Mouse (Mus musculus): ENCODE data around the gene Rusc2.

Gene Rusc2

DNA sequence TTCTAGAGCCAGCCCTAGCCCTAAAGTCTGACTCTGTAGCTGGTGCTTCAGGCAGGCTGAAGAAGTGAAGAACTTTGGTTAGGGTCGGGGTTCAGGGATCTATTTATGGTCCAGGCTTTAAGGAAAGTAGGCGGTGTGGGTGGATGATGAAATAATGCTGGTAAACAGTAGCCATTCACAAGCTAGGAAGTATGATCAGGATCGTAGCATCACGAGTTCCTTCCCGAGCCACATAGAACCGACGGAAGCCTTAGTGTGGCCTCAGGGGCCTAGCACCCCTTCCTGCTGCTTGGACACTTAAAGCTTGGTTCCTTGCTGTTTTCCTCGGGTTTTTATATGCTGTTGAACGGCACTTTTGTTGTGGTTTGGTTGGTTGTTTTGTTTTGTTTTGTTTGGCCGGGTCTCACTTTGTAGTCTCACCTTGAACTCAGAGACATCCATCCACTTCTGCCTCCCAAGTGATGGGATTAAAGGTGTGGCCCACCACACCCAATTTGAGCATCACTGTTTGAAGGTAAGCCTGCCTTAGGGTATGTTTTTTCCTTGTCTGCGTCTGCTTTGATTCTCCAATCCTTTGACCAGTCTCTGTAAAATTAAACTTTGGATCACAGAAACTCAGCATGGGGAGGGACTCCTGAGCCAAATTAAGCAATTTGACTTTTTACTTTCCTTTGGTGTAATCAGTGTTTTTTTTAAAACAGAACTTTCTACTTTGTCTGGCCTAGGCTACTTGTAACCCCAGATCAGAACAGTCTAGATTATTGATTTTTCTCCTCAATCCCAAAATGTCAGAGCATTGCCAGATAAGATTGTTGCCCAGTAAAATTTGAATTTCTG is 1.7 kb downstream of the Rusc2 start:
- DNase-seq (ENCODE audit: extremely low read depth, low read depth, low spot score): no peak

- DNase-seq (ENCODE audit: extremely low read depth, low read depth, low spot score): peak; percentile 50
Observed at GRCm38 (mm10) chr4:43384083-43384460, 2.3 kb downstream of the Rusc2 start.

DNA sequence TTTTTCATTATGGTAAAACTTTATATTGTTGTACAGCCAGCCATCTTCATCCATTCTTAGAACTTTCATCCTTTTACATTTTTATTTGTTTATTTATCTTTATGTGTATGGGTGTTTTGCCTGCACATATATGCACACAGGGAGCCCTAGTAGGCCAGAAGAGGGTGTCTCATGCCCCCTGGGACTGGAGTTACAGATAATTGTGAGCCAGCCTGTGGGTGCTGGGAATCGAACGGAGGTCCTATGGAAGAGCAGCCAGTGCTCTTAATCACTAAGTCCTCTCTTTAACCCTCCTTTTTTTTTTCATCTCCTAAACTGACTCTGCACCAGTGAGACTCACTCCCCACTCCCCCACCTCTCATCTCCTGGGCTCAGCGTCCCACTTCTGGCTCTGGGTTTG is 2.8 kb downstream of the Rusc2 start:
- no peak for DNase-seq (ENCODE audit: extremely low read depth, low read depth, low spot score)

- DNase-seq (ENCODE audit: extremely low read depth, low read depth, low spot score): no peak
Observed at GRCm38 (mm10) chr4:43386932-43387331, 5.2 kb downstream of the Rusc2 start.

DNA sequence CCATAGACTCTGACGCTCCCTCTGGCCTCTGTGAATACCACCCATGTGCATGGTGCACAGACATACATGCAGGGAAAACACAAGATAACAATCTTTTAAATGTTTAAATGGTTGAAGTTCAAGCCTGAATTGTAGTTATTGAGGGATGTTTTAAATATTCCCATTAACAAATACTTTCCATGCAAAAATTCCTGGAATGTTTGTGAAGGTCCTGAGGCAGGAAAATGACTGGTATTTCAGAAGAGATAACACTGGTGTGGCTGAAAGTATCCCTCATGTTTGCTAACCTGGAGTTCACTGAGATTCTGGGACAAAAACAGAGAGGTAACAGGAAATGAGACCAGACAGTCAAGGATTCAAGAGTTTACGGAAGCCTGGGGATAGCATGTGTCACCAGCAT is 7.6 kb downstream of the Rusc2 start:
- no peak for DNase-seq (ENCODE audit: extremely low read depth, low read depth, low spot score)

DNA sequence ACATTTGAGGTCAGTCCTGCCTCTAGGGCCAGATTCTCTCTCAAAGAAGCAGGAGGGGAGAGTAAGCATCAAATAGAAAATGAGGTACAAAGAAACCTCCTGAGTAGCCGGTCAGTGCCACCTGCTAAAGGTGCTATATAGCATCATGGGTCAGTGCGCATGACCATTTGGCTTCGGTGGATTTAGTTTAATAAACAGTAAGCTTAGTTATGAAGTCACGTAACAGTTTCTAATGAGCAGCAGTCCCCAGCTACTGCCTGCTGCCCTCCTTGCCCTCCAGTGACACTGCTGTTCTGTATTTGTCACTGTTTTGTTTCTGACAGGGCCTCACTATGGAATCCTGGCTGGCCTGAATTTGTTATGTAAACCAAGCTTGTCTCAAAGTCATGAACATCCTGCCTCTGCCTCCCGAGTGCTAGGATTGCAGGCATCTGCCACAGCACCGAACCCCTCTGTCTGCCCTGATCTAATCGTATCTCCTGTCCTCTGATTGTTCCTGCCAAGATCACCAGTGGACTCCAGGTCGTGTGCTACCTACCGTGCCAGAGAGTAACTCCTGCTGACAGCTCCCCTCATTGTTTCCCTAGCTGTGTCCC is 8.2 kb downstream of the Rusc2 start:
- DNase-seq (ENCODE audit: extremely low read depth, low read depth, low spot score): no peak

DNA sequence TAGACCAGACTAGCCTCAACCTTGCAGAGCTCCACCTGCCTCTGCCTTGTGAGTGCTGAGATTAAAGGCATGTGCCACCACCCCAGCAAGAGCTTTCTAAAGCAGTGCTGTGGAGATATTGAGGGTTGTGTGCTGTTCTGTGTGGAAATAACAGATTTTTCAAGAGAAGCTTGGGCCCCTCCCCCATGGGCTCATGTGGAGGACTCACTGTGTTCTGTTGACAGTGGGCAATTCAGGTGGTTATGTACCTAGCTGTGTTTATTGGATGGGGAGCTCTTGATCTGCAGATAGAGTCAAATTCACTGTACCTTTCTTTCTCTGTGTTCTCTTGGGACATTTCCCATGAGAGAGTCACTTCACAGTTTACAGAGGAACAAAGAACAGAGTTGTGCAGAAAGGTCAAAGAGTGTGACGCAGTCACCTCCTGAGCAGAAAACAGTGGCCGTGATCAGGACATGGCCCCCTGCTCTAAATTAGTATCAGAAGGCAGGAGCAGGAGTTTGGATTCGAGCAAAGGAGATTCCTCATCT is 9.8 kb downstream of the Rusc2 start:
- DNase-seq (ENCODE audit: extremely low read depth, low read depth, low spot score): no peak

DNA sequence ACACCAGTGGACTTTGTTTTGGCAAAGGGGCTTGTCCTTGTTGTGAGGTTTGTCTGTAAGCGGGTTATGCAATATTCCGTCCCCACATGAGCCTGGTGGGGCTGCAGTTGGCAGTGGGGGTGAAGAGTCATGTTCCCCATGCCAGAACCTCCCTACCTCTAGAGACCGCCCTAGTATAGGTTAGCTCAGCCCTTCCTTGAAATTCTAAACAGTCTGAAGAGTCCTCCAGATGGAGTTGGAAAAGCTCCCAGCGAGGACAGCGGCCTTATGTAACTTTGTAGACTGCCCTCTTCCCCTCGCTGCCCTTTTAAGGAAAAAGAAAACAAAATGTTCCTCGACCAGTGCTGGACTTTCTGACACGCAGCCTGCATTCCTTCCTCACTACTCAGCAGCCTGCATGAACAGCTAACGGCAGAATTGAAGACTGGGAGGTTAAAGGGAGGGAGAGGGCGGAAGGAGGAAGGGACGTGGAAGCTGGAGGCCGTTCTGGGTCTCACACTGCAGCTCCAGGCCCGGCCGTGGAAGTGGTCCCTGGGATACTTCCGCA is 12.6 kb downstream of the Rusc2 start:
- no peak for DNase-seq (ENCODE audit: extremely low read depth, low read depth, low spot score)

DNA sequence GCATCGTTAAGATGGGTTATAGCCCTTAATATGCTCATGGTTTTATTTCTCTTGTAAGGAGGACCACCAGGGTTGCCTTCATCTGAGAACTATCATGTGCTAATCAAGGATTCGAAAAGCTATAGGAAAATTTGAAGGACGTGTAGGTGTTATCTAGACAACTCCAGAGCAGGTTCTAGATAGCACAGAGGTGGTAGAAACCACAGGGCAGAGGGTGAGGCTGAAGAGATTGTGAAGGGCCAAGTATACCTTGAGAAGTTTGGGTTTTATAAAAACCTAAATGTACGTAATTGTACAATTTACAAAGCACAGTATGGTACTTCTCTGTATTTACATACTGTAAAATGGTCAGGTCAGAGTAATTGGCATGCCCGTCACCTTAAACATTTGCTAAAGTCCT is 13.4 kb downstream of the Rusc2 start:
- no peak for DNase-seq (ENCODE audit: extremely low read depth, low read depth, low spot score)

DNA sequence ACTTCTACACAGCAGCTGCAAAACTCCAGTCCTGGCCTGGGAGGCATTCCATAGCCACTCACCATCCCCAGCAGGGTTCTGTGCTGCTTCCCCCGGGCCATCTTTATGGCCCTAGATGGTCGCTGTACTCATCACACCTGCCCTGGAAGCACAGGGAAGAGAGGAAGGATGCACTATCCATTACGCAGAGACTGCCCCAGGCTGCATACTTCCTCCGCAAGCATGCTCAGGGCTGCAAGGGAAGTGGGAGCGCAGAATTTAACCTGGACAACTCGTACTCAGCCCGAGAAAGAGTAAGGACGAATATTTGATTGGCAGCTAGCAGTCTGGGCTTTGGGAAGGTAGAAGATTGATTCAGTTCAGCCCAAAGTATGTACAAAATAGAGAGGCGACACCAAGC is 14.1 kb downstream of the Rusc2 start:
- DNase-seq (ENCODE audit: extremely low read depth, low read depth, low spot score): no peak

- DNase-seq (ENCODE audit: extremely low read depth, low read depth, low spot score): no peak
Observed at GRCm38 (mm10) chr4:43396381-43396780, 14.6 kb downstream of the Rusc2 start.

GRCm38 (mm10) chr4:43398014-43398413 is 16.2 kb downstream of the Rusc2 start:
- DNase-seq (ENCODE audit: extremely low read depth, low read depth, low spot score): no peak

- no peak for DNase-seq (ENCODE audit: extremely low read depth, low read depth, low spot score)
Observed at GRCm38 (mm10) chr4:43398829-43399331, 17.1 kb downstream of the Rusc2 start.

- no peak for DNase-seq (ENCODE audit: extremely low read depth, low read depth, low spot score)
Observed at GRCm38 (mm10) chr4:43399391-43400131, 17.8 kb downstream of the Rusc2 start.

DNA sequence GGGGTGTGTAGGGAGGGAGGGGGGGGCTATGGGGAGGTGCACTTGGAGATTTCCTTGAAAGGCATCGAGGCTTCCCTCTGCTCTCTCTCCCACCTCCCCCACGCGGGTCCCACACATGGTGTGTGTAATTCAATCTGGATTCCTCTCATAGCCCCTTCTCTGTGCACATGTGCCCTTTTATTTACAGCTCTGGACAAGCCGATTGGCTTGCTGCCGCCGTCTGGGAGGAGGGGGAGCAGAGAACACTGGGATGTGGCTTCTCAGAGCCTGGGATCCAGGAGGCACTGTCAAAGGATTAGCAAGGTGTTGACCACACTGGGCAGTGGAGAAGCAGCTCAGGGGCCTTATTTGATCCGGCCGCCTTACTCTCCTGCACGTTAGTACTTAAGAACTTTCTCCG is 19.2 kb downstream of the Rusc2 start:
- DNase-seq (ENCODE audit: extremely low read depth, low read depth, low spot score): no peak

- DNase-seq (ENCODE audit: extremely low read depth, low read depth, low spot score): no peak
Observed at GRCm38 (mm10) chr4:43401486-43401885, 19.7 kb downstream of the Rusc2 start.

DNA sequence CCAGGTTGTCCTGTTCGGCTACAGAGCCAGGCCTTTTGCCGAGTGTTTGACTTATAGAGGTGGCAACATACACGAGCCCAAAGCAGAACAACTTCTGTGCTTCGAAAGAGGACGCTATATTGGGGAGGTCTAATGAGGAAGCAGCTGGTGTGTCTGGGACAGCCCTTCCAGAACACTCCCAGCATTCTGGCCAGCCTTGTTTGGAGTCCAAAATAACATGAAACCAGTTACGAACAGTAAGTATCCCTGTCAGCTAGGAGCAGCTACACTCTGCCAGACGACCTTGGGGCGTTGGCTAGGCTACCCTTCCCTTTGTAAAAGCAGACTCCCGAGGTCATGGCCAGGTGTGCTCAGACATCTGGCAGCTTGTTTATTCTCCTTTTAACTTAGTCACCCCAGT is 20.4 kb downstream of the Rusc2 start:
- no peak for DNase-seq (ENCODE audit: extremely low read depth, low read depth, low spot score)

DNA sequence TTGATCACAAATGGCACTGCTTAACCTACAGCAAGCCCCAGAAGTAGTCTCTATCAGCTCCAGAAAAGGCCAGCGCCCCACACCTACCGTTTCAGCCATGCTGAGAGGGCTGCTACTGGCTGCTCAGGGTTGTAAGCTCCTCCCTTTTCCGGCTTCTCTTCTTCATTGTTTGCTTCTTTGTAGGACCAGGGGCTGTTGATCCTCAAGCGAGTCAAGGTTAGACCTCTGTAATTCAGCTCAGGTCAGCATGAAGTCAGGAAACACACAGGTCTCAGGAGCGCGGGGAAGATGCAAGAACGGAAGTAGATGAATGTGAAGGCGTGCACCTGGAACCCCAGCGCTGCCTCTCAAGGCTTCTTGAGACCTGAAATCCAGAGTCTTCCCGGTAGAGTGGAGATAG is 22.9 kb downstream of the Rusc2 start:
- DNase-seq (ENCODE audit: extremely low read depth, low read depth, low spot score): no peak

DNA sequence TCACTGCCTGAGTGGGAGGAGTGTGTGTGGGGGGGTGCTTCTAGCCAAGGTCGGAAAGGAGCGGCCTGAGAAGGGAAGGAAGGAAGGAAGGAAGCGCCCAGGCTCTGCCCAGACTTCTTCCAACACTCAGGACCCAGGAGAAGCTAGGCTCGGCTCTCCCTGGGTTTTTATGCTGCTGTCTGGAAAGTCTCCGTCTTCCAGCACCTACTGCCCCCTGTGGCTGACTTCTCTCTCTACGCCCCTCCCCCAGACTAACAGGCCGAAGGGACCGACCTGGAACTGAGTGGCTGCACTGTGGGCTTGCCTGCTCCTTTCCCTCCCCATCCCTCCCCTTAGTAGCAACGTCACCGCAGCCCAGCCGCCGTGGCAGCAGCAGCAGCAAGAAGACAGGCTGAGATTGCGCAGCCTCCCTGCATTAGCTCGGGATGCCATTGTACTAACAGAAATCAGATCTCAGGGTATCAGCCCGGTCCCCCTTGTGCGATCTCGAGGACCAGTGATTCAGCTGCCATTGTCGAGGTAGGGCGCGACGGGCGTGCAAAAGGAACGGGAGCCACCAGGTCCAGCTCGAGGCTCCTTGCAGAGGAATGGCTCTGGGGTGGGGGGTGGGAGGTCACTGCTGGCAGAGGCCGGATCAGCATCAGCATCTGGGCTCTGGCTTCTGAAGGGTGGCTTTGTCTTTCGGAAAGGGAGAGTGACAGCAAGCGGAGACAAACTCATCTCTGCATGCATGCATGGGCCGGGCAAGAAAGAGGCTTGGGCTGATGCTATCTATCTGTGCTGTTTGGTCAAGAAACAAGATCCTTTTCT is 24.6 kb downstream of the Rusc2 start:
- no peak for DNase-seq (ENCODE audit: extremely low read depth, low read depth, low spot score)

DNA sequence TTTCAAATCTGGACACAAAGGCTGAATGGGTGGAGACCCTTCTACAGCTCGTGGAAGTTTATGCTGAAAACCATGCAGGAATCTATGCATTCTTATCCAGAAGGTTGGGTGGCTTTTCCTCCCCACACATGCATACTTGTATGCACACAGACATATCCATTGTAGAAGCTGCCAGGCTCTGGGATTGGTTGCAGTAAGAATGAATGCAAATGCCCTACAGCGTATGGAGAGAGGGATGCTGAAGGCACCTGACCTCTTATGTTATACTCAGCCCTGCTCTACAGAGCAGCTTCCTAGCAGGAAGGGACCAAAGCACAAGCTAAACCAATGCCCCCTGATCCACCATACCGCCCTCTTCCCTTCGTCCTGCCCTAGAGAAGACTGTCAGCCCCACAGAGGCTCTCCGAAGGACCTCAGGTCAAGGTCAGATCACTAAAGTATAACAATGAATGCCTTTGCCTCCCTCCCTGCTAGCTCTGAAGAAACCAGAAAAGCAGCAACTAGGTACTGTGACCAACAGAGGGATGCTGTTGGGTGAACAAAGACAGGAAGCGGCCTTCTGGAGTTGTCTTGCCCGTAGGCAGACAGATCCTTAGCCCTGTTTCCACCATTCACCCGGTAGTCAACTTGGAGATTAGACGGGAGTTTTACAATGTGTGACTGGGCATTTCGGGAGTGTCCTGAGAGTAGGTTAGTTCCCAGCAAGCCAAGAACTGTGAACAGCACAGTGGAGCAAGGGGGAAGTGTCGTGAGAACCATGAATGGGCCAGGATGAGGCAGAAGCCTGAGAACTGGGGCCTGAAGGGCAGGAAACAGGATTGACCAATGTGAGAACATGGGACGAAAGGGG is 25.5 kb downstream of the Rusc2 start:
- no peak for DNase-seq (ENCODE audit: extremely low read depth, low read depth, low spot score)
